Mouse (Mus musculus) lung, embryonic 14.5 days (tissue): ENCODE measurements around the gene Capn13. TPM values are rescaled to one million over a fixed set of nuclear protein-coding genes. Genes with fewer than 3 reads are reported as not detected.
"Not testable (repeated sequence)": the region's sequence is repeated elsewhere in the genome, so short reads cannot be mapped to it uniquely, and the experiment has no call there.

Source experiments
- ATAC-seq: fragments of 200-750 bp; cut with Nextera tagmentation; 2 replicates; pipeline ENCODE4 v1.8.0; 2017; ENCODE audit warnings: mild to moderate bottlenecking, moderate TSS enrichment, moderate library complexity; ENCODE audit not compliant: insufficient read depth
- DNase-seq: peaks from one replicate; pipeline ENCODE4 v3.0.0-alpha.2; 2015
- H3K27ac ChIP-seq: fragments of 300-500 bp; sonication (generic); 2 replicates; pipeline ENCODE4 v1.5.1; 2014; ENCODE audit warnings: low read depth, mild to moderate bottlenecking, moderate library complexity
- H3K27me3 ChIP-seq: fragments of 300-500 bp; sonication (generic); 2 replicates; pipeline ENCODE4 v1.6.1; 2014; ENCODE audit warnings: low read length, control low read depth; ENCODE audit not compliant: insufficient read depth
- H3K36me3 ChIP-seq: fragments of 300-500 bp; sonication (generic); 2 replicates; pipeline ENCODE4 v1.6.1; 2014; ENCODE audit warnings: control low read depth; ENCODE audit not compliant: insufficient read depth
- H3K4me1 ChIP-seq: fragments of 300-500 bp; sonication (generic); 2 replicates; pipeline ENCODE4 v1.6.1; 2014; ENCODE audit warnings: antibody characterized with exemption, control low read depth; ENCODE audit not compliant: insufficient read depth
- H3K4me2 ChIP-seq: fragments of 300-500 bp; sonication (generic); 2 replicates; pipeline ENCODE4 v1.6.1; 2014; ENCODE audit warnings: mild to moderate bottlenecking
- H3K4me3 ChIP-seq: fragments of 300-500 bp; sonication (generic); 2 replicates; pipeline ENCODE4 v1.5.1; 2014; ENCODE audit warnings: low read depth, low read length
- H3K9ac ChIP-seq: fragments of 300-500 bp; sonication (generic); 2 replicates; pipeline ENCODE4 v1.6.1; 2014
- H3K9me3 ChIP-seq: fragments of 300-500 bp; sonication (generic); 2 replicates; pipeline ENCODE4 v1.6.1; 2016; ENCODE audit warnings: low read depth, low read length, control low read depth
- CTCF ChIP-seq: IDR thresholded peaks from 2 replicates; pipeline ENCODE4 v1.5.1; 2016; ENCODE audit warnings: antibody characterized with exemption, low read depth
- WGBS: fragments of 180-500 bp; shearing (Covaris S2); extraction: QIAGEN DNeasy Blood & Tissue Kit; methylation state at CpG from one replicate; pipeline ENCODE4 v1.1.7; 2014; 5-methylcytosine and 5-hydroxymethylcytosine counted together
- polyA plus RNA-seq: library from polyadenylated mRNA; unstranded; fragments of >200 nt; fragmentation: Nextera tagmentation; extraction: Ambion mirVana; gene quantifications from 2 replicates; pipeline ENCODE4 v1.2.1, GENCODE M21; 2014

Capn13 gene
- polyA plus RNA-seq, 1 experiment from 2014 or later: not detected

GRCm38 (mm10) chr17:73275066-73275465, 125.6 kb downstream of the Capn13 start:
- no peak for TF ChIP-seq CTCF
- ATAC-seq: no peak
- H3K27ac ChIP-seq: no peak overlapping the region
- no peaks in the 10 kb centered on the region; the same call in 1 of the 2 replicates for H3K27me3 ChIP-seq
- no peaks in the 10 kb centered on the region for H3K4me1 ChIP-seq
- H3K9ac ChIP-seq: no peak overlapping the region
- H3K36me3 ChIP-seq: no peaks in the 10 kb centered on the region
- H3K9me3 ChIP-seq: no peaks in the 10 kb centered on the region
- H3K4me2 ChIP-seq: no peak overlapping the region
- 47% methylated on average over 10 of the region's 10 CpGs for WGBS
- DNase-seq: no peak
- no peak overlapping the region for H3K4me3 ChIP-seq

- no peaks in the 10 kb centered on the region for H3K4me1 ChIP-seq
- H3K9me3 ChIP-seq: no peaks in the 10 kb centered on the region
- no peak for TF ChIP-seq CTCF
- no peaks in the 10 kb centered on the region for H3K36me3 ChIP-seq
- no peak overlapping the region for H3K9ac ChIP-seq
- no peak overlapping the region for H3K4me2 ChIP-seq
- ATAC-seq: no peak
- no peak overlapping the region for H3K4me3 ChIP-seq
- DNase-seq: no peak
- H3K27me3 ChIP-seq: no peaks in the 10 kb centered on the region; the same call in 1 of the 2 replicates
- 76% methylated on average over 7 of the region's 7 CpGs for WGBS
- no peak overlapping the region for H3K27ac ChIP-seq
Observed at GRCm38 (mm10) chr17:73273809-73274208, 126.9 kb downstream of the Capn13 start.

GRCm38 (mm10) chr17:73271797-73272600, 128.7 kb downstream of the Capn13 start:
- WGBS: 87% methylated on average over 7 of the region's 7 CpGs
- no peak overlapping the region for H3K9ac ChIP-seq
- no peaks in the 10 kb centered on the region for H3K4me1 ChIP-seq
- H3K27me3 ChIP-seq: no peaks in the 10 kb centered on the region
- no peak for TF ChIP-seq CTCF
- H3K27ac ChIP-seq: no peak overlapping the region
- no peak overlapping the region for H3K4me3 ChIP-seq
- DNase-seq (no peak), ATAC-seq (no peak)
- no peaks in the 10 kb centered on the region for H3K9me3 ChIP-seq
- no peaks in the 10 kb centered on the region for H3K36me3 ChIP-seq
- no peak overlapping the region for H3K4me2 ChIP-seq

- H3K27ac ChIP-seq: no peak overlapping the region
- no peak overlapping the region for H3K4me3 ChIP-seq
- 54% methylated on average over 15 of the region's 15 CpGs for WGBS
- no peak overlapping the region for H3K4me2 ChIP-seq
- H3K9ac ChIP-seq: no peak overlapping the region
- no peak for TF ChIP-seq CTCF
- no peaks in the 10 kb centered on the region for H3K9me3 ChIP-seq
- H3K4me1 ChIP-seq: no peaks in the 10 kb centered on the region
- ATAC-seq (no peak), DNase-seq (no peak)
- H3K36me3 ChIP-seq: no peaks in the 10 kb centered on the region
- H3K27me3 ChIP-seq: no peaks in the 10 kb centered on the region
Observed at GRCm38 (mm10) chr17:73270871-73271796, 129.5 kb downstream of the Capn13 start.

GRCm38 (mm10) chr17:73263077-73263501, 137.6 kb downstream of the Capn13 start:
- no peaks in the 10 kb centered on the region for H3K4me1 ChIP-seq
- no peak overlapping the region for H3K9ac ChIP-seq
- ATAC-seq: no peak
- no peak overlapping the region for H3K27ac ChIP-seq
- H3K9me3 ChIP-seq: no peaks in the 10 kb centered on the region
- H3K4me3 ChIP-seq: no peak overlapping the region
- TF ChIP-seq CTCF: no peak
- no peaks in the 10 kb centered on the region for H3K27me3 ChIP-seq
- no peaks in the 10 kb centered on the region for H3K36me3 ChIP-seq
- WGBS: 66% methylated on average over 8 of the region's 8 CpGs
- H3K4me2 ChIP-seq: no peak overlapping the region
- no peak for DNase-seq

GRCm38 (mm10) chr17:73262558-73262957, 138.1 kb downstream of the Capn13 start:
- Histone ChIP-seq H3K27me3 (no peaks in the 10 kb centered on the region), H3K4me1 (no peaks in the 10 kb centered on the region), H3K27ac (no peak overlapping the region), H3K9ac (no peak overlapping the region), H3K36me3 (no peaks in the 10 kb centered on the region), H3K4me3 (no peak overlapping the region), H3K4me2 (no peak overlapping the region), H3K9me3 (no peaks in the 10 kb centered on the region)
- DNase-seq (no peak), ATAC-seq (no peak)
- no peak for TF ChIP-seq CTCF
- 84% methylated on average over 2 of the region's 2 CpGs for WGBS

- DNase-seq, ATAC-seq: not testable (repeated sequence)
- WGBS: 90% methylated on average over 5 of the region's 5 CpGs
Observed at GRCm38 (mm10) chr17:73259258-73259657, 141.4 kb downstream of the Capn13 start.

More at GRCm38 (mm10) chr17:73259258-73259657, 141.4 kb downstream of the Capn13 start:
- not testable (repeated sequence) for H3K9ac ChIP-seq, H3K36me3 ChIP-seq, H3K27me3 ChIP-seq, H3K4me2 ChIP-seq, H3K4me1 ChIP-seq, H3K4me3 ChIP-seq, H3K9me3 ChIP-seq, H3K27ac ChIP-seq
